Mouse (Mus musculus) urinary bladder, adult 18-20 months (tissue): Measurements from ENCODE around the gene Zfp618.

Experiments
- DNase-seq, 2 experiments: peaks; one replicate each; pipeline ENCODE4 v3.0.0; 2022; ENCODE audit warnings: low spot score in 2 of 2, mixed read lengths in 2 of 2

The Zfp618 gene

DNA sequence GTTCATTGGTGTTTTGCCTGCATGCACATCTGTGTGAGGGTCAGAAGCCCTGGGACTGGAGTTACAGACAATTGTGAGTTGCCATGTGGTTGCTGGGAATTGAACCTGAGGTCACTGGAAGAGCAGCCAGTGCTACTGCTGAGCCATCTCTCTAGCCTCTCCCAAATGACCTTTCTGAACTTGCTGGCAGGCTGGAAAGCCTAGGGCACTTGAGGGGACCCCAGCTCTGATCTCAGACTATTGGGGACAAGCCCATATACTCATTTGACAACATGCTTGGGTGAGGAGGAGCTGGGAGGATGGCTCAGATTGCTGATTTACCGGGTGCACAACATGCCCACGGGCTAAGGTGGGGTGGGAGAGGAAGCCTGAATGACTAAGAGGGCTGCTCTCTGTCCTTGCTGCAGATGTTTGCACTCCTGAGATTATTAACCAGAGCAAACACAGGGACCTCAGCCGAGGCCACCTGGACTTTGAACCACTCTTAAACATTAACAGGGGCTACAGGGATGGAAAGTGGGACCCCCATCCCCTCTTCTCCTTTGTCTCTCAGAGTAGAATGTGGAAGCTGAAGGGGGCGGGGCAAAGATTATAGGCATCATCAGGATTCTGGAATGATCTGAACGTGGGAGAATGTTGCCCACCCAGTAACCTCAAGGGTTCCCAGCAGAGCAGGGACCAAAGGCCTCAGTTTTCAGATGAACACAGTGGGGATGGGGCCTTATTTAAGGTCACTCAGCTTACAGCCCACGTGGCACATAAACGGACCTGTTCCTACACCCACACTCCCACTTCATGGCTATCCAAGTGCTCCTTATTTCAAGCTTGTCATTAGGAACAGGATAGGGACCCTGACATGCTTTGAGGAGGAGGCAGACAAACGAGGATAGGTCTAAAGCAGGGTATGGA lies 191.6 kb downstream of the Zfp618 start:
- DNase-seq = no peak

DNA sequence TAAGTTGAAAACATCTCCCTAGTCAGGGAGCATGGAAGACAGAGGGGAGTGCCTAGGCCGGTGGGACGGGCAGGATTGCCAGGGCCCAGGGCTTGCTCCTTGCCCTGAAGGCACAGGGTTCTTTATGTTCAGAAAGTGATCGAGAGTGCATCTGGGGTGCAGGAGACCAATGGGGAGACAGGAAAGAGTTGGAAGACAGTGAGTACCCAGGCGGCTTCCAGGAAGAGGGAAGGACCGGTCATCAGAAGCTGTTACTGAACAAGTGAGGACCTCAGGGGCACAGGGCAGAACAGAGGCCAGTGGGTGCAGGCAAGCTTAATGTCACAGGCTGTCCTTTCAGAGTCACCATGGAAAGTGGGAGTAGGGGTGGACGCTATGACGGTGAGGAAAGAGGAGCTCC lies 192.8 kb downstream of the Zfp618 start:
- no peak for DNase-seq

DNA sequence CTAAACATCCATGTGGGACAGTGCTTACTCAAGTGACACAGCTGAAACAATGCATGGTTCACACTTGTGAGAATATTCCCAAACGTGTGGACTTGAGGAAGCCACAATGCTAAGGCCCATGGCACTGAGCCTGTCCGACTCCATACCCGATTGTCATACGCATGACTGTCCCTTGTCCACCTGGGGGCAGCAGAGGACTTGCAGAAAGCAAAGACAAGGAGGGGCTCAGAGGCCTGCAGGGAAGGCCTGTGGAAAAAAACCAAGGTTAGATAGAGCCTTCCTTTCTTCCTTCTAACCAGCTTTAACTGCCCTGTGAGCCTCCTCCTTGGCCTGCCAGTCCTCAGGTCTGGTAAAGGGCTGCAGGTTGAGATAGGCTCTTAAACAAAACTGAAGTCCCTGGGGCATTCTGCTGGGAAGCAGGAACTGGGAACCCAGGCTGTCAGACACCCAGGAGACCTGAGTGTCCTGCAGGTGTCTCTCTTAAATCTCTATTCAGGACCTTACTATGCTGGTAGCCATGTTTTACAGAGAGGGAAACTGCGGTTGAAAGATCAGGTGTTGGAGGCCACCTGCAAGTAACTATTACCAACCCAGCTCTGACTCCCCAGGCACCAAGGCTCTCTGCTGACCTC lies 193.7 kb downstream of the Zfp618 start:
- DNase-seq = peak; percentile 58 to 59

DNA sequence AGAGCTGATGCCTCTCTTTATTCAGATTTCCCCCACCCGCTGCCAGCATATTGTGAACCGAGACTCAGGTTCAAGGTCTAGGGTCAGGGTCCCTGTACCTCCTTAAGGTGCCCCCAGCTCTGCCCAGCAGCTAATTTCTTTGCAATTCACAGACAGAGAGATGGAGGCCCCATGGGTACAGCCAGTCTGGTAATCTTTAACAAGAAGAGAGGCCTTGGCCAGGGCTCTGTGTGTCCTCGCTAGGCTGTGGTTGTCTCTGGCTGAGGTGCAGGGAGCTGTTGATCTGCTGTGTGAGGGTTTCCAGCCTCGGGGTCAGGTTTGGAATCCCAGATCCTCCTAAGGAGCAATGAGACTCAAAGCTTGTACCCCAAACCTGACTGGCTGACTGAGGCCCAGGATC lies 200.3 kb downstream of the Zfp618 start:
- no peak for DNase-seq

DNA sequence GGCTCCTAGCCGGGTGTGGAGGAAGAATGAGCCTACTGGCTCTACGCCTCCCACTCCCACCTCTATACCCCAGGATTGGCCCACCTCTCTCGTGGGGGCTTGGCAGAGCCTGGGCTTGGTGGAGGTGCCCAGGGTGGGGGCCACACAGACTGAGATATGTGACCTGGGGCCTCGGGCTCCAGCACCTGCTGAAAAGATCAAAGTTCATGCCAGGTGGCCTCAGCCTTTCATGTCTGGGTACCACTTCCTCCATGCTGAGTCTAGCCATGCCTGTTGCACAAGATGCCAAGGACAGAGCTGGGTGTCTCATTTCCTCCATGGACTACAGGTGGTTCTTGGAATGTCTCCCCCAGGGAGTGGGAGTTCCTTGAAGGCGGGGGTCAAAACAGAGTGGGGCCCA lies 200.9 kb downstream of the Zfp618 start:
- DNase-seq = no peak

DNA sequence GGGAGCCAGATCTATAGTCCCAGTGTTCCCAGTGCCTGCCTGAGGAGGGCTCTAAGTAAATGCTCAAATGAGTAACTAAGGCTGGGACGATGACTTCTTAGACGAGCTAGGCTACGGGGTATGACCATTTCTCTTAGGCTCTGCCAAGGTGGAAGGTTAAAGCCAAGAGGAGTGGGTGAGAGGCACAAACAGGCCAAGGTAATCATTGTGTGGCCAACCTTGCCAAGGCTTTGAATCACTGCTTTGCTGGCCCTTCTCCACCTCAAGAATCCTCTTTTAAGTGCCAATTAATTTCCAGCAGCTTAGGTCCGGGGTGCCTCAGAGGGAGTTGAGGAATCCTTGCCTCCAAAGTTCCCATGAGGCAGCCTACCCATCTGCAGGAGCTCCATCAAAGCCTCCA lies 204.7 kb downstream of the Zfp618 start:
- no peak for DNase-seq

DNA sequence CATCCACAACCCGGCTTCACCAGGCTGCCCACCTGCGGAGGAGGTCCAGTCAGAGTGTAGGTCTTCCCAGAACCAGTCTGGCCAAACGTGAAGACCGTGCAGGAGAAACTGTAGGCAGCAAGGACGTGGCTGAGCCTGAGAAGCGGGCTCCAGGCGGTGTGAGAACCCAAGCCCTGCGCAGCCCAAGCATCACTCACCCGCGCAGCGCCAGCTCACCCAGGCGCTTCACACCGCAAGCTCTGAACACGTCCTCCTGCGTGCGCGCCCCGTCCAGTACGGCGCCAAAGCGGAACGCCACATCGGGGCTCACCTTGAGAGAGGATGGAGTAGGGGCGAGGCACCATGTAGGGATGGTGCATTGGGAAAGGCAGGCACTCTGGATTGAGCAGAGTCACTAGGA lies 205.7 kb downstream of the Zfp618 start:
- no peak for DNase-seq

DNA sequence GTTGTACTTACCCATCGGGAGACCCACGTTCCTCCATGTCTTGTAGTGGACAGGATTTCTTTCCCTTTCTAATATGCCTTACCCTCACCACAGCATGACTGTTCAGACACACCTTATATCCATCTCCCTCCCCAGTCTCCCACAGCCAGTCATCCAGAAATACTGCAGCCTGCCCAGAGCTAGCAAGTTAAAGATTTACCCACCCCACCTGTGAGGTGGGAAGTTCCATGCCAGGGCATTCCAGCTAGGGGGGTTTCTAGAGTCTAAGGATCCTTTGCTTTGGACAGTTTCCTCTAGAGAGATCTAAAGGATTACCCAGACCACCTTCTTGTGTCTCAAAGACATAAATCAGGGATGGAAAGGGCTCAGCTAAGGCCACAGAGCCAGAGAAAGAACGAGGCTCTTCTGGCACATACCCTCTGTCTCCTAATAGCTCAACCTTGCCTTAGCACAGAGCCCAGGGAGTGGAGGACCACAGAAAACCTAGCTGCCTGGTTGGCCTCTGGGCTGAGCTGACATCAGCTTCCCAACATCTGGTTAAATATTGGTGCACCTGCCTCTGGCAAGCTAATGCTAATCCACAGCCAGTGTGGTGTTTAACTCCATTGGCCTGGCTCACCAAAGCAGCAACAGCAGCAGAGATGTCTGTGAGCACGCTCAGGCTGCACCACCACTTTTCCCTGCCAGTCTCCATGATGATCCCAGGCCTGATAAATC lies 206.8 kb downstream of the Zfp618 start, which contains the start of gene Kif12:
TSS of gene Kif12 (minus strand) at position 163 of the 717 bp plus-strand sequence.
- DNase-seq = no peak

DNA sequence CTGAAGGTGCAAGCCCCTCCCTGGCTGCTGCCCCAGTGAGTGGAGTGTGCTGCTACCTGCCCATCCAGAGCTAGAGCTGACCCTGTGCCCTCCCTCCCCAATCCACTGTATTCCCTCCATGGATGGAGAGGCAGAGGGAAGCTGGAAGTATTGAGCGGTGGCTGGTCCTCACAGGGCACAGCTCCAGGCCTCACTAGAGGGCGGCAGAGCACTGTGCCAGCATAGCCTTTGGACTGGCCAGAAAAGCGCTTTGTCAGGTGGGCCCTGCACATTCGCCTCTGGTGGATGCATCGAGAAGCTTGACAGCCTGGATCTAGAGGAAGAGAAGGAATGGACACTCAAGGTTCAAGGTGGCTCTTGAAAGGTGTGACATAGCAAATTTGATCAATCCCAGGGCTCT lies 216.2 kb downstream of the Zfp618 start:
- peak in 1 of 2 experiments; percentile 11 for DNase-seq

DNA sequence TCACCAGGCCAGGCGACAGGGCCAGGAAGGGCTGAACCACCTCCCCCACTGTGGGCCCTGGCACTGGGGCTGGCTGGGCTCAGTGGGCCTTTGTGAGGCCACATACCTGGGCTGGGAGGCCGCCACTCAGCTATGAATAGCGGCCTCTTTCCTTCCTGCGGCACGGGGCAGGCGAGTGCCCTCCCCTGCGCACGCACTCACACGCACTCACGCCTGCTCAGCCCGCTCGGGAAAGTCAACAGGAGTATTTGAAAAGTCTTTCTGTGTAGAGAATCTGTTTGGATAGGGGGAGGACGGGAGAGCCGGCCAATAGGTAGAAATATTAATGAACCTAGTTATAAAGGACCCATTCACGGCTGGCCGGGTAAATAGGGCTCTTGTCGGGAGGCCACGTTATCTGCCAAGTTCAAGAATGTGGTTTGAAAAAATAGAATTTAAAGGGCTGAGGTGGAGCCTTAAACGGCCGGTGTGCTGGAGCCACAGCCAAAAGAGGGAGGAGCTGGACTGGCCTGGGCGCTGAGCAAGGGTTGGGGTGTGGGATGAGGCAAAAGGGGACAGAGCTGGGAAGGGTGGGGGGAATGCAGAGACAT lies 221.0 kb downstream of the Zfp618 start:
- DNase-seq = no peak
